Mouse (Mus musculus): ENCODE data around the gene Kcnma1. TPM values are rescaled to one million over a fixed set of nuclear protein-coding genes. Genes with fewer than 3 reads are reported as not detected.

Kcnma1 gene
- total and polyA plus RNA-seq, 3 experiments, result not detected

DNA sequence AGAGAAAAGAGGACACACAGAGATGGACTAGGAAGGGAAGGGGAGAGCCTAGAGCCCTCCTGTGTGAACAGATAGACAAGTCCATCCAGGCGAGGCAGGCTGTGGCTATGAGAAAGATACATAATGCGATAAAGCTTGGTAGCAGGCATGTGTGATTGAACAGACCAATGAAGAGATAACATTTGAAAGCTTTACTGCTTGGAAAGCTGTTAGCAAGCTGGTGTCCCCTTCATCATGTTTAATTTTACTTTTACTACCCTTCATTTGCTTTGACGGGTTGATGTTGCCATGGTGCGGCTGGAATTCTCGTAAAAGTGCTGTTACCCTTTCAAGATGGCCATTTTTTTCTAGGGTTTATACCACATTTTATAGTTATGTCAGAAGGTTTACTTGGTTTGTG, 769.8 kb downstream of the Kcnma1 start:
- DNase-seq (ENCODE audit: low read depth, low spot score), result no peak
- H3K36me3 ChIP-seq (ENCODE audit: control insufficient read depth in 1 of 2, insufficient read depth in 2 of 2, low read length in 2 of 2), result no peaks in the 10 kb centered on the region
- no peak overlapping the region for H3K4me3 ChIP-seq (ENCODE audit: control insufficient read depth in 1 of 2, insufficient read depth in 1 of 2, low read depth in 2 of 2, low read length in 2 of 2)
- H3K9ac ChIP-seq (ENCODE audit: control insufficient read depth, low read depth, low read length, poor library complexity, severe bottlenecking), result no peak overlapping the region
- H3K79me2 ChIP-seq (ENCODE audit: control insufficient read depth, insufficient read depth, low read length, poor library complexity), result no peaks in the 10 kb centered on the region
- TF ChIP-seq HCFC1 (IDR thresholded peaks at IDR 0.05; ENCODE audit: low read depth, low read length), result no peak
- no peak for TF ChIP-seq TAL1 (IDR thresholded peaks at IDR 0.05; ENCODE audit: low read length)
- TF ChIP-seq SMC3 (IDR thresholded peaks at IDR 0.05; ENCODE audit: low read depth, low read length), result no peak
- TF ChIP-seq MEF2A (IDR thresholded peaks at IDR 0.05; ENCODE audit: extremely low read depth, insufficient replicate concordance, low read depth, low read length, poor library complexity, severe bottlenecking), result no peak
- TF ChIP-seq MYB (IDR thresholded peaks at IDR 0.05; ENCODE audit: low read depth, low read length), result no peak
- H3K27me3 ChIP-seq (ENCODE audit: control insufficient read depth in 1 of 2, insufficient read depth in 2 of 2, low read length in 2 of 2), result no peaks in the 10 kb centered on the region
- H3K4me1 ChIP-seq (ENCODE audit: control insufficient read depth in 1 of 2, insufficient read depth in 2 of 2, low read length in 2 of 2), result no peaks in the 10 kb centered on the region
- no peak overlapping the region for H3K27ac ChIP-seq (ENCODE audit: control insufficient read depth, low read depth, low read length)
- no peaks in the 10 kb centered on the region for H3K9me3 ChIP-seq (replicated peaks; ENCODE audit: insufficient read depth, low read length)

DNA sequence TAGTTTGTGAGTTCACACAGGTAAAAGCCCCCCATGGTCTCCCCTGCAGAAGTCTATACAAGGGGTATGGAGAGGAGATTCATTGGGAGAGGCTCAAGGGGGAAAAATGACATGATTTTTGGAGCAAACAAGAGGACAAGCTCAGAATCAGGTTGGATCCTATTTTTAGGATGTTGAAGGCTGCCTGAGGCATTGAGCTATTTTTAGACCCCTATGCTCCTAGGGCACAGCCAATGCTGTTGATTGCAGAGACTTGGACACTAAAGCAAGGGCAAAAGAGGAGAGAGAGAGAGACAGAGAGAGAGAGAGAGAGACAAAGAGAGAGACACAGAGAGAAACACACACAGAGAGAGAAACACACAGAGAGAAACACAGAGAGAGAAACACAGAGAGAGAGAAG, 770.4 kb downstream of the Kcnma1 start:
- DNase-seq (ENCODE audit: low read depth, low spot score), result no peak
- no peak for TF ChIP-seq GATA1 (IDR thresholded peaks at IDR 0.05; ENCODE audit: low read depth, low read length)
- no peak for TF ChIP-seq RAD21 (IDR thresholded peaks at IDR 0.05; ENCODE audit: low read depth, low read length)
- TF ChIP-seq ZMIZ1 (IDR thresholded peaks at IDR 0.05; ENCODE audit: low read depth, low read length), result no peak
- TF ChIP-seq BHLHE40 (IDR thresholded peaks at IDR 0.05; ENCODE audit: borderline replicate concordance, low read depth, low read length), result no peak
- no peak for TF ChIP-seq USF1 (IDR thresholded peaks at IDR 0.05; ENCODE audit: low read depth, low read length)
- TF ChIP-seq CHD1 (IDR thresholded peaks at IDR 0.05; ENCODE audit: low read depth, low read length), result no peak
- no peak for TF ChIP-seq E2F4 (IDR thresholded peaks at IDR 0.05; ENCODE audit: borderline replicate concordance, low read depth, low read length)
- TF ChIP-seq GABPA (IDR thresholded peaks at IDR 0.05; ENCODE audit: low read depth, low read length), result no peak
- TF ChIP-seq ETS1 (IDR thresholded peaks at IDR 0.05; ENCODE audit: low read depth, low read length), result no peak
- no peaks in the 10 kb centered on the region for H3K9me3 ChIP-seq (replicated peaks; ENCODE audit: insufficient read depth, low read length)
- no peaks in the 10 kb centered on the region for H3K79me2 ChIP-seq (ENCODE audit: control insufficient read depth, insufficient read depth, low read length, poor library complexity)
- H3K36me3 ChIP-seq (ENCODE audit: control insufficient read depth in 1 of 2, insufficient read depth in 2 of 2, low read length in 2 of 2), result no peaks in the 10 kb centered on the region
- H3K9ac ChIP-seq (ENCODE audit: control insufficient read depth, low read depth, low read length, poor library complexity, severe bottlenecking), result no peak overlapping the region
- no peaks in the 10 kb centered on the region for H3K27me3 ChIP-seq (ENCODE audit: control insufficient read depth in 1 of 2, insufficient read depth in 2 of 2, low read length in 2 of 2)
- no peak overlapping the region for H3K27ac ChIP-seq (ENCODE audit: control insufficient read depth, low read depth, low read length)
- H3K4me3 ChIP-seq (ENCODE audit: control insufficient read depth in 1 of 2, insufficient read depth in 1 of 2, low read depth in 2 of 2, low read length in 2 of 2), result no peak overlapping the region
- H3K4me1 ChIP-seq (ENCODE audit: control insufficient read depth in 1 of 2, insufficient read depth in 2 of 2, low read length in 2 of 2), result no peaks in the 10 kb centered on the region

Other genes starting within 250 kb of the Kcnma1 start
- not detected in 2 replicates for gene Dlg5, start 231.4 kb upstream of the Kcnma1 start, total RNA-seq (2012; rRNA removed)
- gene Dlg5, start 231.4 kb upstream of the Kcnma1 start, polyA plus RNA-seq (2012; ENCODE audit: insufficient read depth in 1 of 2, insufficient read length in 2 of 2, low read depth in 1 of 2, low replicate concordance in 2 of 2, missing spikeins in 1 of 2), result not detected

All from MEL (cell line).